ENCODE assay signal across 27 mouse cellular contexts in the genomic region with DNA sequence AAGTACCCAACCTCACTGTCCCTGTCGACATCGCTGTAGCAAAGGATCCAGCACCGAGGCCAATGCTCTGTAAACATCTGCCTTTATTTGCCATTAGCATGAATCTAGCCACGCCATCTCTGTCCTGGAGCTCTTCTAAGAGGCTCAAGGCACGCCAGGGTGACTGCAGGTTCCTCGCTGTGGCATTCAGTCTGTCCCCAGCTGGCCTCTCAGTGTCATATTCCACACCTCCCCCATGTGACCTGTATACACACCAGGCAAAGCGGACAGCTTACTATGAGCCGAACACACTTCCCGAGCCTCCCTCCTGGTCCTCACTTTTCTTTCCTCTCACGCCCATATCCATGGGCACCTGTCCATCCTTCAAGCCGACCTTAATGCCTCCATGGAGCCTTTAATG. TPM values are rescaled to one million over a fixed set of nuclear protein-coding genes. Genes with fewer than 3 reads are reported as not detected.
DNase-seq lines count a peak whose midpoint lies in the region; ATAC-seq and TF ChIP-seq lines count a peak whose summit lies in the region.
"Had no signal": no experiment of that assay in that cellular context is flagged by ENCODE, and none has a peak within 500 bp of the region (broad histone marks: within the 10 kb centered on the region; RNA-seq: fewer than 3 reads in every experiment).

No protein-coding gene starts in this region.

- peaks cover 6% of the 10 kb centered on the region; the same call in 1 of the 2 replicates for H3K4me1 ChIP-seq in kidney, postnatal 0 days (replicated peaks; ENCODE audit: insufficient read depth, low read length)

- ATAC-seq in kidney, postnatal 0 days (replicated peaks; ENCODE audit: low FRiP score, low read depth), result no peak
- ATAC-seq: CD4-positive, CD25-positive, alpha-beta regulatory T cell, adult 4 months; forebrain, embryonic 13.5 days; forebrain, postnatal 0 days; hindbrain, postnatal 0 days; inflammation-experienced regulatory T-cells, adult 6 months; intestine, postnatal 0 days had no signal

- peak overlapping the region; percentile 48 for H3K4me3 ChIP-seq in gastrocnemius, adult 2 months
- H3K4me3 ChIP-seq in kidney, postnatal 0 days (replicated peaks; ENCODE audit: low read depth, low read length), result no peak overlapping the region
- H3K4me3 ChIP-seq: embryonic facial prominence, embryonic 10.5 days; embryonic facial prominence, embryonic 13.5 days; erythroblast, embryonic 14.5 days; forebrain, embryonic 13.5 days; heart, adult 2 months had no signal

- H3K27ac ChIP-seq in gastrocnemius, adult 2 months, result peak overlapping the region; percentile 97
- no peak overlapping the region for H3K27ac ChIP-seq in kidney, postnatal 0 days
- H3K27ac ChIP-seq: embryonic facial prominence, embryonic 10.5 days; embryonic facial prominence, embryonic 13.5 days; forebrain, embryonic 13.5 days; heart, adult 2 months; hindbrain, embryonic 14.5 days; hindbrain, postnatal 0 days had no signal

- DNase-seq in gastrocnemius, adult 2 months, result peak; percentile 81
- no peak for DNase-seq in gastrocnemius, postnatal 4 days (ENCODE audit: low spot score in 2 of 2)
- no peak for DNase-seq in kidney, postnatal 0 days (ENCODE audit: low spot score)
- no peak for DNase-seq in kidney, postnatal 4 days
- DNase-seq in gastrocnemius, postnatal 25 days, result peak; percentile 67
- no peak for DNase-seq in lung, postnatal 36 days
- DNase-seq: adrenal gland, adult 2 months; adrenal gland, postnatal 25 days; cerebellum, adult 11-12 months; cerebellum, adult 8-10 months; cerebellum, postnatal 10 days; cerebellum, postnatal 36 days; embryo, embryonic 11 days; forebrain, postnatal 0 days; heart, adult 2 months; heart, postnatal 4 days; kidney, adult 2 months had no signal

- H3K4me2 ChIP-seq in kidney, postnatal 0 days (ENCODE audit: low read length), result 0 out of 2 replicates have a peak overlapping the region, but pooled peaks have one; percentile 13
- H3K4me2 ChIP-seq: embryonic facial prominence, embryonic 13.5 days; heart, embryonic 11.5 days; hindbrain, embryonic 14.5 days had no signal

- H3K9ac ChIP-seq in kidney, postnatal 0 days (ENCODE audit: low read depth, low read length), result no peak overlapping the region
- H3K9ac ChIP-seq: embryonic facial prominence, embryonic 13.5 days; forebrain, embryonic 13.5 days; forebrain, postnatal 0 days; hindbrain, embryonic 14.5 days had no signal

- intact Hi-C loops in gastrocnemius, adult 2 months (cut with DNase I), result loop anchor here (2.0 to 10.0 kb wide), 4 partner anchors 15 to 415 kb away; partner anchors contain the start of genes Rtca and Sass6

- 56% methylated on average over 11 of the region's 11 CpGs for WGBS in kidney, postnatal 0 days

- no peaks in the 10 kb centered on the region for H3K27me3 ChIP-seq in kidney, postnatal 0 days (ENCODE audit: insufficient read depth, low read length)
- H3K27me3 ChIP-seq: embryonic facial prominence, embryonic 13.5 days; forebrain, embryonic 13.5 days had no signal

- no peaks in the 10 kb centered on the region for H3K9me3 ChIP-seq in kidney, postnatal 0 days (replicated peaks; ENCODE audit: low read length)
- H3K9me3 ChIP-seq: embryonic facial prominence, embryonic 10.5 days; embryonic facial prominence, embryonic 13.5 days; forebrain, embryonic 13.5 days had no signal

- H3K36me3 ChIP-seq in kidney, postnatal 0 days (ENCODE audit: insufficient read depth, low read length), result peaks cover 10% of the 10 kb centered on the region; the same call in 1 of the 2 replicates

- TF ChIP-seq CTCF in gastrocnemius, adult 2 months (IDR thresholded peaks at IDR 0.05), result no peak
- no peak for TF ChIP-seq CTCF in kidney, postnatal 0 days (IDR thresholded peaks at IDR 0.05; ENCODE audit: low read depth)

RNA-seq across cellular contexts. Expression of gene Cdc14a, which starts 4.0 kb away (rescaled TPM):
- total RNA-seq in gastrocnemius, adult 2 months (2021), result 10 to 100 TPM; 19.3 to 28.5 TPM
- total RNA-seq in gastrocnemius, postnatal 4 days (2021), result 10 to 100 TPM; 11.8 to 15.8 TPM
- polyA plus RNA-seq in kidney, postnatal 0 days (2015; fragmentation: Nextera tagmentation; extraction: Ambion mirVana), result 12.8 and 12.9 TPM in 2 replicates
- total RNA-seq in gastrocnemius, postnatal 25 days (2021), result 10 to 100 TPM; 20.8 to 30.2 TPM

Comparison
In these comparisons a context has a peak if more than half of its experiments do, and no peak if none do; other contexts are left out.
1. DNase-seq: peak in gastrocnemius, adult 2 months (single experiment) and gastrocnemius, postnatal 25 days (single experiment); none in gastrocnemius, postnatal 4 days (0 of 2), kidney, postnatal 0 days (single experiment), kidney, postnatal 4 days (0 of 2) and lung, postnatal 36 days (single experiment).